ENCODE assay signal across 7 mouse cellular contexts in genomic region chr19:6383470-6383869, GRCm38 (mm10). TPM values are rescaled to one million over a fixed set of nuclear protein-coding genes. Genes with fewer than 3 reads are reported as not detected.
DNase-seq lines count a peak whose midpoint lies in the region; ATAC-seq and TF ChIP-seq lines count a peak whose summit lies in the region.

No protein-coding gene starts in this region.

- no peak overlapping the region for H3K4me3 ChIP-seq in hindbrain, embryonic 10.5 days
- H3K4me3 ChIP-seq in hindbrain, embryonic 11.5 days (ENCODE audit: low read depth, low read length): no peak overlapping the region
- no peak overlapping the region for H3K4me3 ChIP-seq in midbrain, embryonic 12.5 days
- no peak overlapping the region for H3K4me3 ChIP-seq in midbrain, postnatal 0 days (ENCODE audit: low read depth, low read length)
- no peak overlapping the region for H3K4me3 ChIP-seq in hindbrain, embryonic 13.5 days
- no peak overlapping the region for H3K4me3 ChIP-seq in stomach, embryonic 16.5 days (replicated peaks; ENCODE audit: low read length)
- no peak overlapping the region for H3K4me3 ChIP-seq in forebrain, embryonic 12.5 days (replicated peaks)

- peaks cover 19% of the 10 kb centered on the region; the same call in 1 of the 2 replicates for H3K27me3 ChIP-seq in hindbrain, embryonic 10.5 days (ENCODE audit: insufficient read depth, poor library complexity, severe bottlenecking)
- no peaks in the 10 kb centered on the region for H3K27me3 ChIP-seq in hindbrain, embryonic 11.5 days (ENCODE audit: control insufficient read depth, insufficient read depth, low read length)
- H3K27me3 ChIP-seq in midbrain, embryonic 12.5 days: no peaks in the 10 kb centered on the region
- no peaks in the 10 kb centered on the region for H3K27me3 ChIP-seq in midbrain, postnatal 0 days (ENCODE audit: insufficient read depth, low read length)
- no peaks in the 10 kb centered on the region for H3K27me3 ChIP-seq in hindbrain, embryonic 13.5 days
- no peaks in the 10 kb centered on the region for H3K27me3 ChIP-seq in stomach, embryonic 16.5 days (ENCODE audit: control insufficient read depth, insufficient read depth, low read length)
- H3K27me3 ChIP-seq in forebrain, embryonic 12.5 days: 0 out of 2 replicates have a peak, but pooled peaks cover 6% of the 10 kb centered on the region

- H3K9me3 ChIP-seq in hindbrain, embryonic 10.5 days: no peaks in the 10 kb centered on the region
- no peaks in the 10 kb centered on the region for H3K9me3 ChIP-seq in hindbrain, embryonic 11.5 days (ENCODE audit: control insufficient read depth, low read length)
- no peaks in the 10 kb centered on the region for H3K9me3 ChIP-seq in midbrain, embryonic 12.5 days
- H3K9me3 ChIP-seq in midbrain, postnatal 0 days (ENCODE audit: low read length): no peaks in the 10 kb centered on the region
- no peaks in the 10 kb centered on the region for H3K9me3 ChIP-seq in hindbrain, embryonic 13.5 days
- H3K9me3 ChIP-seq in stomach, embryonic 16.5 days (replicated peaks; ENCODE audit: control insufficient read depth, low read length): no peaks in the 10 kb centered on the region
- H3K9me3 ChIP-seq in forebrain, embryonic 12.5 days: no peaks in the 10 kb centered on the region

- 43% methylated on average over 5 of the region's 5 CpGs for WGBS in hindbrain, embryonic 10.5 days
- WGBS in hindbrain, embryonic 11.5 days: 49% methylated on average over 5 of the region's 5 CpGs
- WGBS in midbrain, embryonic 12.5 days: 30% methylated on average over 5 of the region's 5 CpGs
- 45% methylated on average over 5 of the region's 5 CpGs for WGBS in midbrain, postnatal 0 days
- 52% methylated on average over 5 of the region's 5 CpGs for WGBS in hindbrain, embryonic 13.5 days
- 38% methylated on average over 5 of the region's 5 CpGs for WGBS in stomach, embryonic 16.5 days
- WGBS in forebrain, embryonic 12.5 days: 50% methylated on average over 5 of the region's 5 CpGs

- H3K4me1 ChIP-seq in hindbrain, embryonic 10.5 days (replicated peaks): peaks cover 41% of the 10 kb centered on the region
- peaks cover 2% of the 10 kb centered on the region; the same call in 1 of the 2 replicates for H3K4me1 ChIP-seq in hindbrain, embryonic 11.5 days (replicated peaks; ENCODE audit: control insufficient read depth, insufficient read depth, low read length)
- H3K4me1 ChIP-seq in midbrain, embryonic 12.5 days: peaks cover 14% of the 10 kb centered on the region
- H3K4me1 ChIP-seq in midbrain, postnatal 0 days (ENCODE audit: insufficient read depth, low read length): no peaks in the 10 kb centered on the region
- H3K4me1 ChIP-seq in hindbrain, embryonic 13.5 days (replicated peaks): peaks cover 10% of the 10 kb centered on the region
- peaks cover 19% of the 10 kb centered on the region for H3K4me1 ChIP-seq in stomach, embryonic 16.5 days (ENCODE audit: control insufficient read depth, insufficient read depth, low read length)
- peaks cover 15% of the 10 kb centered on the region for H3K4me1 ChIP-seq in forebrain, embryonic 12.5 days

- H3K27ac ChIP-seq in hindbrain, embryonic 10.5 days: peak overlapping the region; percentile 72
- no peak overlapping the region for H3K27ac ChIP-seq in hindbrain, embryonic 11.5 days (ENCODE audit: low read depth, low read length)
- H3K27ac ChIP-seq in midbrain, embryonic 12.5 days (replicated peaks): peak overlapping the region; percentile 54
- no peak overlapping the region for H3K27ac ChIP-seq in midbrain, postnatal 0 days (ENCODE audit: low read depth, low read length)
- peak overlapping the region; percentile 44; the same call in 1 of the 2 replicates for H3K27ac ChIP-seq in hindbrain, embryonic 13.5 days
- peak overlapping the region; percentile 36 for H3K27ac ChIP-seq in stomach, embryonic 16.5 days (ENCODE audit: low read length)
- no peak overlapping the region for H3K27ac ChIP-seq in forebrain, embryonic 12.5 days

- H3K4me2 ChIP-seq in hindbrain, embryonic 11.5 days (replicated peaks; ENCODE audit: low read depth, low read length): no peak overlapping the region
- no peak overlapping the region for H3K4me2 ChIP-seq in midbrain, embryonic 12.5 days (replicated peaks)
- H3K4me2 ChIP-seq in midbrain, postnatal 0 days (ENCODE audit: low read depth, low read length, poor library complexity, severe bottlenecking): no peak overlapping the region
- H3K4me2 ChIP-seq in hindbrain, embryonic 13.5 days: no peak overlapping the region
- H3K4me2 ChIP-seq in stomach, embryonic 16.5 days (ENCODE audit: low read depth, low read length): no peak overlapping the region
- H3K4me2 ChIP-seq in forebrain, embryonic 12.5 days: no peak overlapping the region

- H3K36me3 ChIP-seq in hindbrain, embryonic 10.5 days: peaks cover 25% of the 10 kb centered on the region
- no peaks in the 10 kb centered on the region for H3K36me3 ChIP-seq in hindbrain, embryonic 11.5 days (ENCODE audit: control insufficient read depth, insufficient read depth, low read length)
- H3K36me3 ChIP-seq in midbrain, embryonic 12.5 days: peaks cover 8% of the 10 kb centered on the region
- H3K36me3 ChIP-seq in midbrain, postnatal 0 days (ENCODE audit: insufficient read depth, low read length): peaks cover 4% of the 10 kb centered on the region; the same call in 1 of the 2 replicates
- H3K36me3 ChIP-seq in hindbrain, embryonic 13.5 days: peaks cover 14% of the 10 kb centered on the region
- H3K36me3 ChIP-seq in stomach, embryonic 16.5 days (ENCODE audit: control insufficient read depth, insufficient read depth, low read length): no peaks in the 10 kb centered on the region
- H3K36me3 ChIP-seq in forebrain, embryonic 12.5 days (replicated peaks): peaks cover 14% of the 10 kb centered on the region

- DNase-seq in hindbrain, embryonic 10.5 days (ENCODE audit: low spot score): no peak
- no peak for DNase-seq in hindbrain, embryonic 11.5 days (ENCODE audit: low spot score)
- DNase-seq in midbrain, postnatal 0 days (ENCODE audit: low spot score): no peak

- TF ChIP-seq CTCF in midbrain, postnatal 0 days (IDR thresholded peaks at IDR 0.05): no peak

- ATAC-seq in hindbrain, embryonic 11.5 days (ENCODE audit: low FRiP score): no peak
- ATAC-seq in midbrain, embryonic 12.5 days (ENCODE audit: low FRiP score, low read depth): no peak
- no peak for ATAC-seq in midbrain, postnatal 0 days (ENCODE audit: low FRiP score)
- ATAC-seq in hindbrain, embryonic 13.5 days (ENCODE audit: low FRiP score): no peak
- ATAC-seq in stomach, embryonic 16.5 days (ENCODE audit: insufficient read depth, low FRiP score): no peak
- no peak for ATAC-seq in forebrain, embryonic 12.5 days (ENCODE audit: low FRiP score)

- H3K9ac ChIP-seq in hindbrain, embryonic 11.5 days (ENCODE audit: low read depth, low read length): no peak overlapping the region
- no peak overlapping the region; the same call in 1 of the 2 replicates for H3K9ac ChIP-seq in midbrain, embryonic 12.5 days (replicated peaks)
- no peak overlapping the region for H3K9ac ChIP-seq in midbrain, postnatal 0 days (replicated peaks; ENCODE audit: low read length, poor library complexity, severe bottlenecking)
- H3K9ac ChIP-seq in hindbrain, embryonic 13.5 days: peak overlapping the region; percentile 51; the same call in 1 of the 2 replicates
- H3K9ac ChIP-seq in stomach, embryonic 16.5 days (ENCODE audit: low read length): no peak overlapping the region
- no peak overlapping the region for H3K9ac ChIP-seq in forebrain, embryonic 12.5 days

RNA-seq across cellular contexts. Expression of gene Pygm, which starts 0.7 kb away (rescaled TPM):
- polyA plus RNA-seq in hindbrain, embryonic 10.5 days (2016; fragmentation: Nextera tagmentation; extraction: Ambion mirVana): 1.3 and 1.9 TPM in 2 replicates
- polyA plus RNA-seq in hindbrain, embryonic 11.5 days (2014; fragmentation: Nextera tagmentation; extraction: Ambion mirVana): 1.6 and 2.1 TPM in 2 replicates
- 2.3 and 2.7 TPM in 2 replicates for polyA plus RNA-seq in midbrain, embryonic 12.5 days (2016; fragmentation: Nextera tagmentation; extraction: Ambion mirVana)
- total RNA-seq in midbrain, postnatal 0 days (2014; rRNA removed): 16.4 and 25.8 TPM in 2 replicates
- 11.7 and 13.2 TPM in 2 replicates for polyA plus RNA-seq in midbrain, postnatal 0 days (2015; fragmentation: Nextera tagmentation; extraction: Ambion mirVana)
- polyA plus RNA-seq in hindbrain, embryonic 13.5 days (2015; fragmentation: Nextera tagmentation; extraction: Ambion mirVana): 4.9 and 5.7 TPM in 2 replicates
- polyA plus RNA-seq in stomach, embryonic 16.5 days (2015; fragmentation: Nextera tagmentation; extraction: Ambion mirVana): 17.7 and 55.0 TPM in 2 replicates
- polyA plus RNA-seq in forebrain, embryonic 12.5 days (2016; fragmentation: Nextera tagmentation; extraction: Ambion mirVana): 0.78 and 1.5 TPM in 2 replicates

RNA-seq across cellular contexts. Expression of gene Rasgrp2, which starts 15.7 kb away (rescaled TPM):
- 20.5 and 20.7 TPM in 2 replicates for polyA plus RNA-seq in hindbrain, embryonic 10.5 days (2016; fragmentation: Nextera tagmentation; extraction: Ambion mirVana)
- 16.0 and 18.0 TPM in 2 replicates for polyA plus RNA-seq in hindbrain, embryonic 11.5 days (2014; fragmentation: Nextera tagmentation; extraction: Ambion mirVana)
- polyA plus RNA-seq in midbrain, embryonic 12.5 days (2016; fragmentation: Nextera tagmentation; extraction: Ambion mirVana): 21.5 and 21.6 TPM in 2 replicates
- 250 and 291 TPM in 2 replicates for total RNA-seq in midbrain, postnatal 0 days (2014; rRNA removed)
- 232 and 264 TPM in 2 replicates for polyA plus RNA-seq in midbrain, postnatal 0 days (2015; fragmentation: Nextera tagmentation; extraction: Ambion mirVana)
- 42.0 and 43.2 TPM in 2 replicates for polyA plus RNA-seq in hindbrain, embryonic 13.5 days (2015; fragmentation: Nextera tagmentation; extraction: Ambion mirVana)
- 72.6 and 74.2 TPM in 2 replicates for polyA plus RNA-seq in stomach, embryonic 16.5 days (2015; fragmentation: Nextera tagmentation; extraction: Ambion mirVana)
- 13.1 and 15.1 TPM in 2 replicates for polyA plus RNA-seq in forebrain, embryonic 12.5 days (2016; fragmentation: Nextera tagmentation; extraction: Ambion mirVana)

RNA-seq across cellular contexts. Expression of gene Sf1, which starts 20.0 kb away (rescaled TPM):
- 198 and 221 TPM in 2 replicates for polyA plus RNA-seq in hindbrain, embryonic 10.5 days (2016; fragmentation: Nextera tagmentation; extraction: Ambion mirVana)
- polyA plus RNA-seq in hindbrain, embryonic 11.5 days (2014; fragmentation: Nextera tagmentation; extraction: Ambion mirVana): 156 and 178 TPM in 2 replicates
- polyA plus RNA-seq in midbrain, embryonic 12.5 days (2016; fragmentation: Nextera tagmentation; extraction: Ambion mirVana): 193 and 205 TPM in 2 replicates
- 70.5 and 92.2 TPM in 2 replicates for total RNA-seq in midbrain, postnatal 0 days (2014; rRNA removed)
- polyA plus RNA-seq in midbrain, postnatal 0 days (2015; fragmentation: Nextera tagmentation; extraction: Ambion mirVana): 90.2 and 95.5 TPM in 2 replicates
- polyA plus RNA-seq in hindbrain, embryonic 13.5 days (2015; fragmentation: Nextera tagmentation; extraction: Ambion mirVana): 103 and 107 TPM in 2 replicates
- 94.5 and 95.1 TPM in 2 replicates for polyA plus RNA-seq in stomach, embryonic 16.5 days (2015; fragmentation: Nextera tagmentation; extraction: Ambion mirVana)
- 204 and 221 TPM in 2 replicates for polyA plus RNA-seq in forebrain, embryonic 12.5 days (2016; fragmentation: Nextera tagmentation; extraction: Ambion mirVana)

RNA-seq across cellular contexts. Expression of gene Nrxn2, which starts 35.1 kb away (rescaled TPM):
- 4.4 and 13.2 TPM in 2 replicates for polyA plus RNA-seq in hindbrain, embryonic 10.5 days (2016; fragmentation: Nextera tagmentation; extraction: Ambion mirVana)
- 13.6 and 14.3 TPM in 2 replicates for polyA plus RNA-seq in hindbrain, embryonic 11.5 days (2014; fragmentation: Nextera tagmentation; extraction: Ambion mirVana)
- 16.0 and 22.5 TPM in 2 replicates for polyA plus RNA-seq in midbrain, embryonic 12.5 days (2016; fragmentation: Nextera tagmentation; extraction: Ambion mirVana)
- 382 and 409 TPM in 2 replicates for total RNA-seq in midbrain, postnatal 0 days (2014; rRNA removed)
- 74.3 and 75.7 TPM in 2 replicates for polyA plus RNA-seq in midbrain, postnatal 0 days (2015; fragmentation: Nextera tagmentation; extraction: Ambion mirVana)
- polyA plus RNA-seq in hindbrain, embryonic 13.5 days (2015; fragmentation: Nextera tagmentation; extraction: Ambion mirVana): 23.5 and 27.7 TPM in 2 replicates
- polyA plus RNA-seq in stomach, embryonic 16.5 days (2015; fragmentation: Nextera tagmentation; extraction: Ambion mirVana): 0.91 and 0.98 TPM in 2 replicates
- 17.1 and 17.6 TPM in 2 replicates for polyA plus RNA-seq in forebrain, embryonic 12.5 days (2016; fragmentation: Nextera tagmentation; extraction: Ambion mirVana)

RNA-seq across cellular contexts. Expression of gene Map4k2, which starts 42.5 kb away (rescaled TPM):
- 13.1 and 14.7 TPM in 2 replicates for polyA plus RNA-seq in hindbrain, embryonic 10.5 days (2016; fragmentation: Nextera tagmentation; extraction: Ambion mirVana)
- polyA plus RNA-seq in hindbrain, embryonic 11.5 days (2014; fragmentation: Nextera tagmentation; extraction: Ambion mirVana): 6.7 and 8.5 TPM in 2 replicates
- 14.6 and 14.7 TPM in 2 replicates for polyA plus RNA-seq in midbrain, embryonic 12.5 days (2016; fragmentation: Nextera tagmentation; extraction: Ambion mirVana)
- 70.6 and 86.8 TPM in 2 replicates for total RNA-seq in midbrain, postnatal 0 days (2014; rRNA removed)
- 18.1 TPM in 2 replicates for polyA plus RNA-seq in midbrain, postnatal 0 days (2015; fragmentation: Nextera tagmentation; extraction: Ambion mirVana)
- polyA plus RNA-seq in hindbrain, embryonic 13.5 days (2015; fragmentation: Nextera tagmentation; extraction: Ambion mirVana): 17.5 and 17.6 TPM in 2 replicates
- 11.4 and 11.8 TPM in 2 replicates for polyA plus RNA-seq in stomach, embryonic 16.5 days (2015; fragmentation: Nextera tagmentation; extraction: Ambion mirVana)
- 14.4 and 15.1 TPM in 2 replicates for polyA plus RNA-seq in forebrain, embryonic 12.5 days (2016; fragmentation: Nextera tagmentation; extraction: Ambion mirVana)

Comparison
In these comparisons a context has a peak if more than half of its experiments do, and no peak if none do; other contexts are left out.
1. H3K27ac ChIP-seq: peak in hindbrain, embryonic 10.5 days (single experiment), midbrain, embryonic 12.5 days (single experiment), hindbrain, embryonic 13.5 days (single experiment) and stomach, embryonic 16.5 days (single experiment); none in hindbrain, embryonic 11.5 days (single experiment), midbrain, postnatal 0 days (single experiment) and forebrain, embryonic 12.5 days (single experiment).